Mouse (Mus musculus) CD4-positive helper T cell, adult 2 months (primary cell): ENCODE measurements around the gene Vav3.
"Not testable (repeated sequence)": the region's sequence is repeated elsewhere in the genome, so short reads cannot be mapped to it uniquely, and the experiment has no call there.

Source experiments
- DNase-seq: peaks from one replicate; pipeline ENCODE4 v3.0.0-alpha.2; 2012; ENCODE audit warnings: low read depth, missing footprints, low spot score

Gene Vav3

GRCm38 (mm10) chr3:109440001-109440400 is 99.5 kb downstream of the Vav3 start:
- DNase-seq = no peak

DNA sequence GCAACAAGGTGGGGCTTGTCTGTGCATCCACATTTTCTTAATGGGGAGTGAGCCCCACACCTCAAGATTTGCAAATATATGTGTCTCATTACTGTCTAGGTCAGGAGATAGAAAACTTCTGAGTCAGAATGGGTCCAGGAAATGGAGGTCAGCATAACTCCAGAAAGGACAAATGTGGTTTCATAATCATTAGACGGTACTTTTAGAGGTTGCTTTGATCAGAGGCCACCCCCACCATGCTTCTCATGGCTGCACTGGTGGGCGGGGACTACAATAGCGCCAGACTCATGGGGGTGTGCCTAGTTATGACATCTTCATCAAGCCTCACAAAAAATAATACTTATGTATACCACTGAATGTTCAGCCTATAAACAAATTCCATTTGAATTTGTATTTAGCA is 103.6 kb downstream of the Vav3 start:
- DNase-seq = peak; percentile 20

DNA sequence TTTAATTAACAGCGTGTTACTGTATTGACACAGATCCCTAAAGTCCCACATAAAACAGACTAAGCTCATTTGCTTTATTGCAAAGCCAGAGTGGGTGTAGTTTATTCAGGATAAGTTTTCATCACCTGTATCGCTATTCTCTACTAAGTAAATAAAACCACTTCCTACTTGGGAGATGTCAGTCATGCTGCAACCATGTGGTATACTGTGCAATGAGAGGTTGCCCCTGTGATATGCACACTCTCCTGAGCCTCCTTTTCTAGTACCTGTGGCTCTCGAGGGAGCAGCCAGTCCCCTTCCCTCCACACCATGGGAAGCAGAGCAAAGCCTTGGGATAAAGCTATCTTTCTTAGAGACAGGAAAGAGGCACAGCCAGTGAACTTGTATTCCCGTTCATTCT is 106.5 kb downstream of the Vav3 start:
- DNase-seq = no peak

- DNase-seq = not testable (repeated sequence)
These were observed 107.8 kb downstream of the Vav3 start for GRCm38 (mm10) chr3:109448249-109448648.

GRCm38 (mm10) chr3:109451966-109452365 is 111.5 kb downstream of the Vav3 start:
- DNase-seq = peak; percentile 17

GRCm38 (mm10) chr3:109454633-109455032 is 114.2 kb downstream of the Vav3 start:
- DNase-seq = peak; percentile 33

GRCm38 (mm10) chr3:109456340-109456739 is 115.9 kb downstream of the Vav3 start:
- DNase-seq = peak; percentile 29

- DNase-seq = no peak
These were observed 123.2 kb downstream of the Vav3 start for GRCm38 (mm10) chr3:109463684-109464083.

GRCm38 (mm10) chr3:109464600-109464999 is 124.1 kb downstream of the Vav3 start:
- DNase-seq = no peak

DNA sequence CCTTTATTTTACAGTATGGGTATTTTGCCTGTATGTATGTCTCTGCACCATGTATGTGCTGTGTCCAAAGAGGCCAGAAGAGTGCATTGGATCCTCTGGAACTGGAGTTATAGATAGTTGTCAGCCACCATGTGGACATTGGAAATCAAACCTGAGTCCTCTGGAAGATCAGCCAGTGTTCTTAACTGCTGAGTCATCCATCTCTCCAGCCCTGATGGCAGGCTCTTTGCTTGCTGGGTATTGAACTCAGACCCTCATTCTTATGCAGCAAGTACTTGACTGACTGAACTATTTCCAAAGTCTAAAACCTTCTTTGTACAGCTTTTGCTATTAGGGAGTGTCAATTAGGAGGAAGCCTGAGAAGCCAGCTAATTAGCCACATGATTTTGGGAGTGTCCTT is 126.1 kb downstream of the Vav3 start:
- no peak for DNase-seq

GRCm38 (mm10) chr3:109467288-109467687 is 126.8 kb downstream of the Vav3 start:
- DNase-seq = peak; percentile 23

- DNase-seq = no peak
These were observed 129.0 kb downstream of the Vav3 start for GRCm38 (mm10) chr3:109469465-109469864.

- DNase-seq = no peak
These were observed 130.3 kb downstream of the Vav3 start for GRCm38 (mm10) chr3:109470651-109471255.

DNA sequence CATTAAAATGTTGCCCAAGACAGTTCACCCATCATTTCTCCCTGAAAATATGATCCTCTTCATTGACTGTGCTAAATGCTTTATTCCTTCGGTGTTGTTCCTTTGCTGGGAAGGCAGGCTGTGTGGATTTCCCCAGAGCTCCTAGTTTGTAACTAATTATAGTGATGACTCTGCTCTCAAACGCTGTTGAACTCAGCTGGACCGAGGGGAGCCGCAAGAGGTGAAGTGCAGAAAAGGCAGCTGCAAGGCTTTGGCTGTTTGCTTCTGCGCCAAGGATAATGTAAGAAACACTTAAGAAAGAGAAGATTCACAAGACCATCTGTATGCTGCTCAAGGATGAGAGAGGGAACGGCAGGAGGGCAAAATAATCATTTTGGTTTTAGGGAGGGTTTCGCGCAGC is 136.1 kb downstream of the Vav3 start:
- no peak for DNase-seq

- DNase-seq = no peak
These were observed 137.8 kb downstream of the Vav3 start for GRCm38 (mm10) chr3:109478297-109478696.

DNA sequence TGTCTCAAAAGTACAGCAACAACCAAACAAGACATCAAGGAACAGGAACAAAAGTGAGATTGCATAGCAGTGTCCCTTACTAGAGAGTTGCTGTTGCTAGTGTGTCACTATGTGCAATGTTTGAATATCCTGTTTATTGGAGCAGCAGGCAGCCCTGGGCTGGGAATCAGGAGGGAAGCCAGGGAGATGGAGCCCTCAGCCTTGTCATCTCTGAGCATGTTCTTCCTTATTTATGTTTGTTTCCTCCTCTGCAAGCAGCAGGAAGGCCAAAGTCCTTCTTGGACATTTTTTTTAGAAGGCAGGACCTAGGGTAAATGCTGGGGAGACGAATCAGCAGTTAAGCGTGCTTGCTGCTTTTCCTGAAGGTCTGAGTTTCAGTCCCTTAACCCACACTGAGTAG is 140.2 kb downstream of the Vav3 start:
- DNase-seq = no peak

DNA sequence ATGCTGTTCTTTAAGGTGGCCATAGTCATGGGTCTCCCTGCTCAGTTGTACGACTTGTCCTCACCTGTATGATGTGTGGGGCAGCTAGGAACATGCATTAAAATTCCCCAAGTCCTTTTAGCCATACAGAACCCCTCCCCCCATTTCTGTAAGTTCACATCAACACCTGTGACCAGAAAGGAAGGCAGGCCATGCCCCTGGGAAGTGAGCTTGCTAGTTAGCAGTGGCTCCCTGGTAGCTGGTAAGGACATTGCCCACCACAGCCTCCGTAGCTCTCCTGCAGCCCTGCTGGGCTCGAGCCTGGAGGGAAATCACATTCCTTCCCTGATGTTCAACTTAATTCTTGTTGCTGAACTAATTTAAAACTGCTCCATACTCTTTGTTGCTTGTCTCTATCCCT is 146.3 kb downstream of the Vav3 start:
- DNase-seq = no peak

- no peak for DNase-seq
These were observed 147.4 kb downstream of the Vav3 start for GRCm38 (mm10) chr3:109487823-109488222.

DNA sequence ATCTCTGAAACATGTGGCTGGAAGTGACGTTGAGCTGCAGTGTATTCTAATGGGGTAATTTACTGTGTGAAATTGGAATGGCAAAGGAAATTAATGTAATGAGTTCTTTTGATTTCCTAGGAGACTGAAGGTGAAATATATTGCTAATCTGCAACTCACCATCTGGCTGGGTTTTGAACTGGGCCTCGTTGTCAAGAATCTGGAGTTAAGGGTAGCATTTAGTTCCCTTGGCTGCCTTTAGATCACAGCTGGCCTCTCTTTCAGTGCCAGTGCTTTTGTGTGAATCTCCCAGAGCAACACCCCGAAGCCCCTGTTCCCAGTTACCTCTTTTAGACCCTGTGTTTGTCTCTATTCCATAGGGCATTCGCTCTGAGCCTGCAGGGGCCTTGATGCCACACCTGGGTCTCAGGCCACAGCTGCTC is 148.3 kb downstream of the Vav3 start:
- DNase-seq = no peak

GRCm38 (mm10) chr3:109490561-109491296 is 150.3 kb downstream of the Vav3 start:
- DNase-seq = no peak

- DNase-seq = peak; percentile 63
These were observed 151.1 kb downstream of the Vav3 start for GRCm38 (mm10) chr3:109491568-109491967.

DNA sequence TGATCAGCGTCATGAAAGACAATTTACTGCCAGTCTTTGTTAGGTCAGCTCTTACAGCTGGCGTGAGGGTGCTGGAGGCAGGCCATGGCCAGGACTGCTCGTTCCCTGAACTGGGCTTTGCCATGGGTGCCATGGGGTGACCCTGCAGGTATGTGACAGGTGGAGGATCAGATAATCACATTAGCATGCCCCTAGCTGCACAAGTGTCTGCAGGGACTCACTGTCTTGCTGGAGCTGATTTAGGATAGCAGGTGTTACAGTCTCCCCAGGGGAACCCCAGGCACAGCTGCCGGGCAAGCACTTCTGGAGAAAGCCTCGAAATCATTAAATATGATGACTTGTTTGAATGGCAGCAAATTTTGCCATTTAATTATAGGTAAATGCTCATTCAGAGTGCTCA is 156.0 kb downstream of the Vav3 start:
- DNase-seq = no peak

DNA sequence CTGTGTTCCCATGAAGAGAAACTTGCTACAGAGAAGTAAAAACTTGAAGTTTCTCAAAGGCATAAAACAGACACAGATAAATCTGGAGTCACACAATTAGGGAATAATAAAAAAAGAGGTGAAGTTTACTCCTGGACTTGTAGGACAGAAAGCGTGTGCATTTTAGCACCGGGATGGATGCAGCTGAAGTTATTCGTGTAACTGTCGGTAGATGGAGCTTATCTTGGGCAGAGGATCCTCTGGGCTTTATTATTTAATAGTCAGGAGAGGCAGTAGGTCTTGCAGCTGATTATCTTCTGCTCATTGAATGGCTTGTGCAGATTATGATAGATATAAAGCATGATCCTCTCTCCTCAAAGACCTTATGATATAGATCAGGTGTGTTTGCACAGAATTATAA is 156.6 kb downstream of the Vav3 start:
- no peak for DNase-seq
